Mouse (Mus musculus) myocyte (in vitro differentiated cells): ENCODE data around the gene Lnx2. TPM values are rescaled to one million over a fixed set of nuclear protein-coding genes. Genes with fewer than 3 reads are reported as not detected.

Source experiments
- H3K27me3 ChIP-seq: one replicate; pipeline ENCODE4 v1.6.1; 2011; ENCODE audit not compliant: control insufficient read depth, insufficient read depth, insufficient read length
- H3K36me3 ChIP-seq: one replicate; pipeline ENCODE4 v1.6.1; 2011; ENCODE audit not compliant: control insufficient read depth, insufficient read depth
- H3K4me2 ChIP-seq: one replicate; pipeline ENCODE4 v1.6.1; 2011; ENCODE audit warnings: low read depth, control low read depth
- H3K4me3 ChIP-seq: one replicate; pipeline ENCODE4 v1.5.1; 2011; ENCODE audit warnings: mild to moderate bottlenecking, control low read depth, moderate library complexity
- H3K79me2 ChIP-seq: one replicate; pipeline ENCODE4 v1.6.1; 2011; ENCODE audit not compliant: control insufficient read depth, insufficient read depth
- H3ac ChIP-seq: one replicate; pipeline ENCODE4 v1.6.1; 2011; ENCODE audit not compliant: control insufficient read depth, insufficient read length
- CEBPB ChIP-seq: IDR thresholded peaks from 2 replicates; pipeline ENCODE4 v1.6.1; 2011; ENCODE audit warnings: mild to moderate bottlenecking, moderate library complexity; ENCODE audit not compliant: poor library complexity, insufficient read depth, severe bottlenecking
- E2F4 ChIP-seq: IDR thresholded peaks from one replicate; pipeline ENCODE4 v1.6.1; 2011; ENCODE audit warnings: mild to moderate bottlenecking, control low read depth, moderate library complexity; ENCODE audit not compliant: insufficient read depth
- MAX ChIP-seq: IDR thresholded peaks from one replicate; pipeline ENCODE4 v1.6.1; 2011; ENCODE audit warnings: low read depth, mild to moderate bottlenecking, control low read depth
- MYOD1 ChIP-seq, 3 experiments: IDR thresholded peaks; one replicate each; pipeline ENCODE4 v1.6.1; 2011; ENCODE audit warnings: control low read depth in 2 of 3, low read depth in 2 of 3, mild to moderate bottlenecking in 2 of 3, moderate library complexity in 1 of 3; ENCODE audit not compliant: insufficient read length in 2 of 3, control insufficient read depth in 1 of 3
- MYOG ChIP-seq, 3 experiments: IDR thresholded peaks; one replicate each; pipeline ENCODE4 v1.6.1; 2011; ENCODE audit warnings: control low read depth in 2 of 3, low read depth in 2 of 3, mild to moderate bottlenecking in 2 of 3; ENCODE audit not compliant: insufficient read length in 2 of 3, control insufficient read depth in 1 of 3, insufficient read depth in 1 of 3
- POLR2A ChIP-seq: IDR thresholded peaks from one replicate; pipeline ENCODE4 v1.6.1; 2011; ENCODE audit warnings: low read depth, mild to moderate bottlenecking, control low read depth, moderate library complexity; ENCODE audit not compliant: insufficient read length
- POLR2AphosphoS2 ChIP-seq: IDR thresholded peaks from one replicate; pipeline ENCODE4 v1.6.1; 2011; ENCODE audit warnings: low read depth, control low read depth; ENCODE audit not compliant: insufficient read length
- REST ChIP-seq: IDR thresholded peaks from one replicate; pipeline ENCODE4 v1.6.1; 2011; ENCODE audit warnings: mild to moderate bottlenecking, control low read depth, moderate library complexity; ENCODE audit not compliant: insufficient read depth, insufficient read length
- SRF ChIP-seq: IDR thresholded peaks from one replicate; pipeline ENCODE4 v1.6.1; 2011; ENCODE audit warnings: low read depth; ENCODE audit not compliant: control insufficient read depth, insufficient read length
- TCF12 ChIP-seq: IDR thresholded peaks from one replicate; pipeline ENCODE4 v1.6.1; 2011; ENCODE audit warnings: mild to moderate bottlenecking, control low read depth; ENCODE audit not compliant: poor library complexity, insufficient read depth, severe bottlenecking
- TCF3 ChIP-seq: IDR thresholded peaks from one replicate; pipeline ENCODE4 v1.6.1; 2011; ENCODE audit warnings: low read depth, control low read depth; ENCODE audit not compliant: insufficient read length
- USF1 ChIP-seq: IDR thresholded peaks from one replicate; pipeline ENCODE4 v1.6.1; 2011; ENCODE audit warnings: low read depth, mild to moderate bottlenecking, control low read depth, moderate library complexity
- polyA plus RNA-seq: library from polyadenylated mRNA; unstranded; fragments of >200 nt; fragmentation: generic; extraction: Trizol; gene quantifications from one replicate; pipeline ENCODE4 v1.2.1, GENCODE M21; 2012; ENCODE audit warnings: missing spikeins

Gene Lnx2
- polyA plus RNA-seq, 1 experiment: 2.2 TPM

GRCm38 (mm10) chr5:147036028-147036427, 40.4 kb downstream of the Lnx2 start:
- no peaks in the 10 kb centered on the region for H3K79me2 ChIP-seq
- H3K4me2 ChIP-seq: no peak overlapping the region
- no peaks in the 10 kb centered on the region for H3K27me3 ChIP-seq
- H3ac ChIP-seq: no peak overlapping the region
- H3K36me3 ChIP-seq: no peaks in the 10 kb centered on the region
- no peak overlapping the region for H3K4me3 ChIP-seq
- TF ChIP-seq E2F4 (no peak), CEBPB (no peak), SRF (no peak), TCF12 (no peak), MYOG (IDR thresholded peaks at IDR 0.05; ENCODE audit: control insufficient read depth in 1 of 3, insufficient read depth in 1 of 3, insufficient read length in 2 of 3, low read depth in 2 of 3) (no peak), TCF3 (no peak), USF1 (no peak), POLR2AphosphoS2 (no peak), MAX (no peak), MYOD1 (IDR thresholded peaks at IDR 0.05; ENCODE audit: control insufficient read depth in 1 of 3, insufficient read length in 2 of 3, low read depth in 2 of 3) (no peak), REST (no peak), POLR2A (no peak)

- H3ac ChIP-seq: no peak overlapping the region
- H3K36me3 ChIP-seq: no peaks in the 10 kb centered on the region
- H3K4me3 ChIP-seq: no peak overlapping the region
- H3K79me2 ChIP-seq: no peaks in the 10 kb centered on the region
- TF ChIP-seq MAX (no peak), CEBPB (no peak), SRF (no peak), TCF12 (no peak), USF1 (no peak), REST (no peak), MYOD1 (IDR thresholded peaks at IDR 0.05; ENCODE audit: control insufficient read depth in 1 of 3, insufficient read length in 2 of 3, low read depth in 2 of 3) (no peak), TCF3 (no peak), MYOG (IDR thresholded peaks at IDR 0.05; ENCODE audit: control insufficient read depth in 1 of 3, insufficient read depth in 1 of 3, insufficient read length in 2 of 3, low read depth in 2 of 3) (no peak), E2F4 (no peak), POLR2AphosphoS2 (no peak), POLR2A (no peak)
- H3K4me2 ChIP-seq: no peak overlapping the region
- H3K27me3 ChIP-seq: no peaks in the 10 kb centered on the region
Measured at GRCm38 (mm10) chr5:147035301-147035700, 41.1 kb downstream of the Lnx2 start.

GRCm38 (mm10) chr5:147034283-147034682, 42.1 kb downstream of the Lnx2 start:
- H3K4me3 ChIP-seq: no peak overlapping the region
- H3K79me2 ChIP-seq: no peaks in the 10 kb centered on the region
- H3K27me3 ChIP-seq: no peaks in the 10 kb centered on the region
- H3ac ChIP-seq: no peak overlapping the region
- no peak overlapping the region for H3K4me2 ChIP-seq
- no peaks in the 10 kb centered on the region for H3K36me3 ChIP-seq
- TF ChIP-seq E2F4 (no peak), REST (no peak), TCF3 (no peak)

- Histone ChIP-seq H3K36me3 (no peaks in the 10 kb centered on the region), H3K79me2 (no peaks in the 10 kb centered on the region), H3K27me3 (no peaks in the 10 kb centered on the region), H3K4me2 (no peak overlapping the region), H3ac (no peak overlapping the region), H3K4me3 (no peak overlapping the region)
- TF ChIP-seq TCF12: no peak
- no peak for TF ChIP-seq REST
- no peak for TF ChIP-seq SRF
- TF ChIP-seq MAX: no peak
- TF ChIP-seq USF1: no peak
- no peak for TF ChIP-seq MYOD1 (IDR thresholded peaks at IDR 0.05; ENCODE audit: control insufficient read depth in 1 of 3, insufficient read length in 2 of 3, low read depth in 2 of 3)
- no peak for TF ChIP-seq MYOG (IDR thresholded peaks at IDR 0.05; ENCODE audit: control insufficient read depth in 1 of 3, insufficient read depth in 1 of 3, insufficient read length in 2 of 3, low read depth in 2 of 3)
- no peak for TF ChIP-seq CEBPB
- no peak for TF ChIP-seq POLR2AphosphoS2
- TF ChIP-seq E2F4: no peak
- TF ChIP-seq POLR2A: no peak
- TF ChIP-seq TCF3: no peak
Measured at GRCm38 (mm10) chr5:147033155-147033554, 43.2 kb downstream of the Lnx2 start.

- H3K4me2 ChIP-seq: no peak overlapping the region
- H3ac ChIP-seq: no peak overlapping the region
- H3K79me2 ChIP-seq: no peaks in the 10 kb centered on the region
- H3K4me3 ChIP-seq: no peak overlapping the region
- H3K36me3 ChIP-seq: peaks cover 5% of the 10 kb centered on the region
- TF ChIP-seq SRF (no peak), CEBPB (no peak), E2F4 (no peak), MAX (no peak), MYOG (IDR thresholded peaks at IDR 0.05; ENCODE audit: control insufficient read depth in 1 of 3, insufficient read depth in 1 of 3, insufficient read length in 2 of 3, low read depth in 2 of 3) (no peak), TCF3 (no peak), MYOD1 (IDR thresholded peaks at IDR 0.05; ENCODE audit: control insufficient read depth in 1 of 3, insufficient read length in 2 of 3, low read depth in 2 of 3) (no peak), USF1 (no peak), POLR2A (no peak), POLR2AphosphoS2 (no peak), TCF12 (no peak), REST (no peak)
- H3K27me3 ChIP-seq: no peaks in the 10 kb centered on the region
Measured at GRCm38 (mm10) chr5:147031281-147031680, 45.1 kb downstream of the Lnx2 start.
